Mouse (Mus musculus) inflammation-experienced regulatory T-cells, adult 6 months (primary cell): ENCODE results near the gene Als2. TPM values are rescaled to one million over a fixed set of nuclear protein-coding genes. Genes with fewer than 3 reads are reported as not detected.

Experiments
- ATAC-seq: one replicate; pipeline ENCODE4 v1.8.0; 2017
- polyA plus RNA-seq, 3 experiments: library from polyadenylated mRNA; unstranded; fragments of 100-300 nt; shearing (Covaris generic); gene quantifications; one replicate each; pipeline ENCODE4 v1.2.1; 2017

The Als2 gene
- 1 to 10 TPM; 6.7 to 8.2 (median 8.0) TPM for polyA plus RNA-seq

DNA sequence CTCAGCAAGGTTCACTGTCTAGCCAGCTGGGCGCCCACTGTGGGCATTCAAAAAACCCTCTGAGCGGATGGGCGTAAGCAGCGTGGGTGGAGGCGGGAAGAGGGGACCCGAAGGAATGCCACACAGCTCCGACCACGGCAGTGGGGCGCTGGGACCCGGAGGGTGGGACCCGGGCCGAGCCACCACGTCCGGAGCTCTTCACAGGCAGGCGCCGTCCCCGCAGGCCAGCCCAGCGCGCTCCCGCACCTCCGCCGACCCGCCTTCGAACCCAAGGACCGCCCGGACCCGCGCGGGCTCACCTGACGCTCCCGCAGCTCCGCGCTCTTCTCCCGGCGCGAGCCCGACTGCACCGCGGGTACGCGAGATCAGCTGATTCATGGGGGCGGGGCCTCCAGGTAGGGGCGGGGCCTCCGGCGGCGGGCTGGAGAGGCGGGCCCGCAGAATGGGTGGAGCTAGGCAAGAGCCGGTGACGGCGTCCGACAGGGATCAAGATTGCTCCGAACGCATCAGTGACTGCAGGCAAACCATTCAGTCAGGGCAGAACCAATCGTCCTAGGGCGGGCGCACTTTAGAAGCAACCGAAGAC is at the start of gene Als2:
Als2 (minus strand) TSS at position 376 of the 586 bp plus-strand sequence.
- ATAC-seq, result peak; percentile 90

GRCm38 (mm10) chr1:59286316-59286850 is 49.4 kb upstream of the Als2 start:
- ATAC-seq, result no peak

- no peak for ATAC-seq
These were observed 48.8 kb upstream of the Als2 start for GRCm38 (mm10) chr1:59285880-59286279.

DNA sequence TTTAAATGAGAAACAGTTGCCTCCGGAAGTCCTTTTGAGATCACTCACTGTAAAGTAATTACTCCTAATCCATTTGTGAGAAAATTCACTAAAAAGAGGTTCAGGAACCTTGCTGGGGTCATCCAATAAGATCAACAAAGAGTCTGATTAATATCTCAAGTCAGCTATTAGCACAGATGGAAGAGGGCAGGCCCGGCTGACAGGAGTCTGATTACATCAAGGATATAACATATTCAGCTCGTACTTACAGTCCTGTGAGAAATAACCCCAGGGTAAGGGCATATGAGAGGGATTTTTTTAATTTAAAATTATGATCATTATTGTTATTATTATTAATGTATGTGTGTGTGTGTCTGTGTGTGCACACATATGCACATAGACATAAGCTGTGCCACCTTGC is 35.2 kb upstream of the Als2 start:
- no peak for ATAC-seq

- ATAC-seq, result no peak
These were observed 33.1 kb upstream of the Als2 start for GRCm38 (mm10) chr1:59269951-59270689.

GRCm38 (mm10) chr1:59269466-59269865 is 32.4 kb upstream of the Als2 start:
- ATAC-seq, result no peak

- ATAC-seq, result no peak
These were observed 31.9 kb upstream of the Als2 start for GRCm38 (mm10) chr1:59268931-59269330.

GRCm38 (mm10) chr1:59257736-59258135 is 20.7 kb upstream of the Als2 start:
- ATAC-seq, result no peak

- no peak for ATAC-seq
These were observed 19.8 kb upstream of the Als2 start, which contains the start of gene Cdk15 for GRCm38 (mm10) chr1:59256751-59257231. TSS of gene Cdk15 (plus strand) at chr1:59256906.

GRCm38 (mm10) chr1:59253301-59253909 is 16.4 kb upstream of the Als2 start:
- no peak for ATAC-seq

DNA sequence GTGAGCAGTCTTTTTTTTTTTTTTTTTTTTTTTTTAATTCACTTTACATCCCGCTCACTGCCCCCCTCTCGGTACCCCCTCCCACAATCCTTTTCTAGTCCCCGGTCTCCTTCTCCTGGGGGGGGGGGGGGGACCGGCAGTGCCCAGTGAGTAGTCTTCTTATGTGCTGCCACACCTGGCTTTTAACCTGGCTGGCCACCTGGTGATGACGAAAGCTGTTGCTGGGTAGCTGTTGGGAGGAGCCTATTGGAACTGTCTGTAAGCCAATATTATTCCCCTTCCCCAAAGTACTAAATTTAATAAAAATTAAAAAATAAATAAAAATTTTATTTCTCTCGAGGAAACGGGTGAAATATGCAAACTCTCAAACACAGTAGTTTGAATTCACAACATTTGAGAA is 15.7 kb upstream of the Als2 start:
- no peak for ATAC-seq

DNA sequence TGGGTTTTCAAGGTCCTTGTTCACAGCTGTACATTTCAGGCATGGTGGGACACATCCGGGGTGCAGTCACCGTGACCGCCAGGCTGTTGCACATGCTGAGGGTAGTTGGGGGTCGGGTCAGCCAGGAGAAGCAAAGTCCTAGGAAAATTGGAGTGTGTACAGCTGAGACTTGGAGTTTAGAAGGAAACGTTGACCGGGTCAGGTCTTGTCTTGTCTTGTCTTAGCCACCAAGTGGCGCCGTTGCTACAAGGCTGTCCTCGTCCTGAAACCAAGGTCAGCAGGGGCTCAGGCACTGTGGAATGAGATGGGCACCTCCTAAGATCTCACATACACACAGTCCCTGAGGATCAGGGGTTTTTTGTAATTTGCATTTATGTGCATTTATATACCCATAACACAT is 10.6 kb upstream of the Als2 start:
- ATAC-seq, result no peak

GRCm38 (mm10) chr1:59243770-59244169 is 6.7 kb upstream of the Als2 start:
- ATAC-seq, result no peak

GRCm38 (mm10) chr1:59237614-59238211 is 682 bp upstream of the Als2 start:
- ATAC-seq, result peak; percentile 54

GRCm38 (mm10) chr1:59229187-59229586 is 7.8 kb downstream of the Als2 start:
- ATAC-seq, result no peak

DNA sequence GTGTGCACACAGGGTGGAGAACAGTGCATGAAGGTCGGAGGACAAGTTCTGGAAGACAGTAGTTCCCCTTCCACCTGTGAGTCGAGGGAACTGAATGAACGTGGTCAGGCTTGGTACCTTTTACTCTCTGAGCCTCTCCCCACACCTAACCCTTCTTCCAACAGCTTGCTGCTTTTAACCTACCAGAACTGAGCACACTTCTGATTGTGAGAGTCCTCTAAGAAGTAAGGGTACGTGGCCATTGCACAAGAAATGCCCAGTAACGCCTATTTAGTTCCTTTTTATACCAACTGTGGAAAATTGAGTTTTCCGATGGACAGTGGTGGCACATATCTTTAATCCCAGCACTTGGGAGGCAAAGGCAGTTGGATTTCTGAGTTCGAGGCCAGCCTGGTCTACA is 8.5 kb downstream of the Als2 start:
- no peak for ATAC-seq

DNA sequence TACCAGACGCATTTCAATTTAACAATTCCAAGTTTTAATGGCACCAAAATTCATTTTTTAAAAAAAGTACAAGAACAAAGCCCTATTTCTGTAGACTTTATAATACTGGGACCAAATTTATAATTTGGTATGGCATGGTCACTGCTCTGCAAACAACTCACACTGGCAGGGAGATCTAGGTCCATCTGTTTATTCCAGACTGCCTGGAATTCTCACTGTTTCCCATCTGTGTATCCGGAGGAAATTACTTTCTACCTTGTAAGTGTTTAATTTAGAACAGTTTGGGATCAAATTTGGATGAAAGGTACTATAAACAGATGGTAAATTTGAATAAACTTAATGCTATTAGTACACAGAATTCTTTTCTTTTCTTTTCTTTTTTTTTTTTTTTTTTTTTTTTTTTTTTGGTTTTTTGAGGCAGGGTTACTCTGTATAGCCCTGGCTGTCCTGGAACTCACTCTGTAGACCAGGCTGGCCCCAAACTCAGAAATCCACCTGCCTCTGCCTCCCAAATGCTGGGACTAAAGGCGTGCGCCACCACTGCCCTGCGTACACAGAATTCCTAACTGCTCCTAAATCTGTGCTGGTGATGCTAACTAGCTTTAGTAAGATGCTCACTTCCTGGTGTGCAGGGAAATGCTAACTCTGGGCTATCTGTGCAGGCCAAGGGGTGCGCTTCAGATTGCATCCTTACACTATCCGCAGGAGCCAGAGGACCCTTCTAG is 14.8 kb downstream of the Als2 start:
- ATAC-seq, result no peak

GRCm38 (mm10) chr1:59221591-59221990 is 15.4 kb downstream of the Als2 start:
- no peak for ATAC-seq

DNA sequence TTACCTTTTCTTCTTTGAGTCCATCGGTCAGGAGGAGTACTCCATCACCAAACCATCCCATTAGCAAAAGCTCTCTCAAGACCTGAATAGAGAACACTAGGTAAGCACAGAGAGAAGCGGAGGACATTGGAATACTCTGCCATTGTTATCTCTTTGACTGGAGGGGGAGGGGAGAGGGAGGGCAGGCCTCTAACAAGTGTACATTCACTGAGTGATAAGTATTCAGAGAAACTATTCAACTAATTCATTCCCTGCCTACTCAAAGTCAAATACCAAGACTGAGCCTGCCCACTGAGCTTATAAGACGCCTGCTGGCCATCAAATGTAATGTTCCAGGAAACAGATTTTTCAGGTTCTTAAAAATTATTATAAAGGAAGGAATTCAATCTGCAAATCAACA is 16.7 kb downstream of the Als2 start:
- no peak for ATAC-seq

GRCm38 (mm10) chr1:59215446-59215845 is 21.6 kb downstream of the Als2 start:
- no peak for ATAC-seq

GRCm38 (mm10) chr1:59212951-59213350 is 24.1 kb downstream of the Als2 start:
- ATAC-seq, result no peak

GRCm38 (mm10) chr1:59212076-59212779 is 24.8 kb downstream of the Als2 start:
- no peak for ATAC-seq
